Mouse (Mus musculus): ENCODE measurements around the gene Setd6. TPM values are rescaled to one million over a fixed set of nuclear protein-coding genes. Genes with fewer than 3 reads are reported as not detected.

Setd6 gene
- polyA plus RNA-seq, 1 experiment: 13.9 TPM

DNA sequence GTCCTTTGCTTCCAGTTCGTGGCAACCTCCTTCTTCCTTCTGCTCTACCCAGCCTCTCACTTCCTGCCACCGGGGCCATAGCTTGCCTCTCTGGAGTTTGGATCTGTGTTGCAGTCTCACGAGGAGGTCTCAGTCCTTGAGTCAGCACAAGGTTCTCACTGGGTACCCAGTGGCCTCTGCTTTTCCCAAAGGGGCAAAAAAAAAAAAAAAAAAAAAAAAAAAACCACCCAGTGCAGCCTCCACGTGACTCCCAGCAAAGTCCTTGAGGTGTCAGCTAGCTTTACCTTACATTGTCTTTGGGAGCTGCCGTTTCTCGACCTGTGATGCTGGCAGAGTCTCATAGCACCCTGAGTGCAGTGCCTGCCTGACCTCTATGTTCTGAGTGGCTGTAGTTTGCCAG, 17.5 kb upstream of the Setd6 start:
- TF ChIP-seq MAX (IDR thresholded peaks at IDR 0.05; ENCODE audit: low read depth): no peak
- no peak for TF ChIP-seq SRF (IDR thresholded peaks at IDR 0.05; ENCODE audit: control insufficient read depth, insufficient read length, low read depth)
- no peak for TF ChIP-seq MYOG (IDR thresholded peaks at IDR 0.05; ENCODE audit: control insufficient read depth in 1 of 3, insufficient read depth in 1 of 3, insufficient read length in 2 of 3, low read depth in 2 of 3)
- TF ChIP-seq TCF12 (IDR thresholded peaks at IDR 0.05; ENCODE audit: insufficient read depth, poor library complexity, severe bottlenecking): no peak
- no peak for TF ChIP-seq USF1 (IDR thresholded peaks at IDR 0.05; ENCODE audit: low read depth)
- TF ChIP-seq REST (IDR thresholded peaks at IDR 0.05; ENCODE audit: insufficient read depth, insufficient read length): no peak
- TF ChIP-seq POLR2A (IDR thresholded peaks at IDR 0.05; ENCODE audit: insufficient read length, low read depth): no peak
- no peak for TF ChIP-seq CEBPB (IDR thresholded peaks at IDR 0.05; ENCODE audit: insufficient read depth, poor library complexity, severe bottlenecking)
- TF ChIP-seq POLR2AphosphoS2 (IDR thresholded peaks at IDR 0.05; ENCODE audit: insufficient read length, low read depth): no peak
- TF ChIP-seq E2F4 (IDR thresholded peaks at IDR 0.05; ENCODE audit: insufficient read depth): no peak
- TF ChIP-seq TCF3 (IDR thresholded peaks at IDR 0.05; ENCODE audit: insufficient read length, low read depth): no peak
- no peak for TF ChIP-seq MYOD1 (IDR thresholded peaks at IDR 0.05; ENCODE audit: control insufficient read depth in 1 of 3, insufficient read length in 2 of 3, low read depth in 2 of 3)
- no peaks in the 10 kb centered on the region for H3K79me2 ChIP-seq (ENCODE audit: control insufficient read depth, insufficient read depth)
- no peak overlapping the region for H3K4me3 ChIP-seq
- H3K36me3 ChIP-seq (ENCODE audit: control insufficient read depth, insufficient read depth): no peaks in the 10 kb centered on the region
- no peak overlapping the region for H3ac ChIP-seq (ENCODE audit: control insufficient read depth, insufficient read length)
- H3K4me2 ChIP-seq (ENCODE audit: low read depth): no peak overlapping the region
- H3K27me3 ChIP-seq (ENCODE audit: control insufficient read depth, insufficient read depth, insufficient read length): no peaks in the 10 kb centered on the region

DNA sequence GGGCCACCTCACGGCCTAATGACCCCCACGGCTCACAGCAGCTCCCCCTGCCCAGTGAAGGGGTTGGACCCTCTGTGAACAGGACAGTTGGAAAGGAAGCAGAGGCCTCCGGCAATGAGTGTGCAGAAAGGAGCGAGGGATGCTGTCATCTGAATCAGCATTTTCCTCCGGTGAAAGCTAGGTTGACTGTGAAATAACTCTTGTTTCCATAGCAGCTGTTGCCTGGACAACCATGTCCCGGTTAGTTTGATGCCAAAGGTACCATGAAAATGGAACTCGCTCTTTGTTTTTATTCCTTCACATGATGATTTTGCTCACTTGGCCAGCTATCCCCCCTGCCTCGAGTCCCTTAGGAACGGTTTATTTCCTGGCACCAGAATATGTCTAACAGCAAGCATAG, 15.4 kb upstream of the Setd6 start:
- H3K4me3 ChIP-seq: no peak overlapping the region
- TF ChIP-seq CEBPB (IDR thresholded peaks at IDR 0.05; ENCODE audit: insufficient read depth, poor library complexity, severe bottlenecking): no peak
- no peak for TF ChIP-seq USF1 (IDR thresholded peaks at IDR 0.05; ENCODE audit: low read depth)
- TF ChIP-seq SRF (IDR thresholded peaks at IDR 0.05; ENCODE audit: control insufficient read depth, insufficient read length, low read depth): no peak
- no peak for TF ChIP-seq REST (IDR thresholded peaks at IDR 0.05; ENCODE audit: insufficient read depth, insufficient read length)
- no peak for TF ChIP-seq TCF3 (IDR thresholded peaks at IDR 0.05; ENCODE audit: insufficient read length, low read depth)
- TF ChIP-seq MYOG (IDR thresholded peaks at IDR 0.05; ENCODE audit: control insufficient read depth in 1 of 3, insufficient read depth in 1 of 3, insufficient read length in 2 of 3, low read depth in 2 of 3): no peak
- TF ChIP-seq POLR2A (IDR thresholded peaks at IDR 0.05; ENCODE audit: insufficient read length, low read depth): no peak
- TF ChIP-seq E2F4 (IDR thresholded peaks at IDR 0.05; ENCODE audit: insufficient read depth): no peak
- TF ChIP-seq POLR2AphosphoS2 (IDR thresholded peaks at IDR 0.05; ENCODE audit: insufficient read length, low read depth): no peak
- no peak for TF ChIP-seq MYOD1 (IDR thresholded peaks at IDR 0.05; ENCODE audit: control insufficient read depth in 1 of 3, insufficient read length in 2 of 3, low read depth in 2 of 3)
- TF ChIP-seq MAX (IDR thresholded peaks at IDR 0.05; ENCODE audit: low read depth): no peak
- no peak for TF ChIP-seq TCF12 (IDR thresholded peaks at IDR 0.05; ENCODE audit: insufficient read depth, poor library complexity, severe bottlenecking)
- H3K4me2 ChIP-seq (ENCODE audit: low read depth): no peak overlapping the region
- no peaks in the 10 kb centered on the region for H3K79me2 ChIP-seq (ENCODE audit: control insufficient read depth, insufficient read depth)
- no peaks in the 10 kb centered on the region for H3K36me3 ChIP-seq (ENCODE audit: control insufficient read depth, insufficient read depth)
- H3ac ChIP-seq (ENCODE audit: control insufficient read depth, insufficient read length): no peak overlapping the region
- no peaks in the 10 kb centered on the region for H3K27me3 ChIP-seq (ENCODE audit: control insufficient read depth, insufficient read depth, insufficient read length)

DNA sequence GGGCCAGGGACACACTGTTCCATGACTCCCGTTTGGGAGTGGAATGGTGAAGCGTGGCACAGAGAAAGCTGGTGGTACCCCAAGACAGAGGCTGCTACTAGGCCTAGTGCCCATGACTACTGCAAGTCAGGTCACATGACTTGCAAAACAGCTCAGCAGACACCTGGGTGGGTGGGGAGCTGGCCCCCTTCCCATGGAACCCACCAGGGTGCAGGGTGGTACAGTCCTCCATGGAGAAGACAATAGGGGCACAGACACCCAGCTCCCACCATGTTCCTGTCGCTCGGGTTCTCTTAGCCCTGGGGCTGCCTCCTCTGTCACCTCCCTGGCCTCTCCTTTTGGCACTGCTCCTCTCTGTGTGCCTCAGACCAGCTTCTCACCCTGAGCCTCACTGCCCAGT, 13.9 kb upstream of the Setd6 start:
- TF ChIP-seq TCF12 (IDR thresholded peaks at IDR 0.05; ENCODE audit: insufficient read depth, poor library complexity, severe bottlenecking): no peak
- no peak for TF ChIP-seq SRF (IDR thresholded peaks at IDR 0.05; ENCODE audit: control insufficient read depth, insufficient read length, low read depth)
- TF ChIP-seq CEBPB (IDR thresholded peaks at IDR 0.05; ENCODE audit: insufficient read depth, poor library complexity, severe bottlenecking): no peak
- Histone ChIP-seq H3K4me2 (ENCODE audit: low read depth) (no peak overlapping the region), H3ac (ENCODE audit: control insufficient read depth, insufficient read length) (no peak overlapping the region), H3K27me3 (ENCODE audit: control insufficient read depth, insufficient read depth, insufficient read length) (no peaks in the 10 kb centered on the region), H3K36me3 (ENCODE audit: control insufficient read depth, insufficient read depth) (no peaks in the 10 kb centered on the region), H3K79me2 (ENCODE audit: control insufficient read depth, insufficient read depth) (no peaks in the 10 kb centered on the region), H3K4me3 (peak overlapping the region; percentile 29)

DNA sequence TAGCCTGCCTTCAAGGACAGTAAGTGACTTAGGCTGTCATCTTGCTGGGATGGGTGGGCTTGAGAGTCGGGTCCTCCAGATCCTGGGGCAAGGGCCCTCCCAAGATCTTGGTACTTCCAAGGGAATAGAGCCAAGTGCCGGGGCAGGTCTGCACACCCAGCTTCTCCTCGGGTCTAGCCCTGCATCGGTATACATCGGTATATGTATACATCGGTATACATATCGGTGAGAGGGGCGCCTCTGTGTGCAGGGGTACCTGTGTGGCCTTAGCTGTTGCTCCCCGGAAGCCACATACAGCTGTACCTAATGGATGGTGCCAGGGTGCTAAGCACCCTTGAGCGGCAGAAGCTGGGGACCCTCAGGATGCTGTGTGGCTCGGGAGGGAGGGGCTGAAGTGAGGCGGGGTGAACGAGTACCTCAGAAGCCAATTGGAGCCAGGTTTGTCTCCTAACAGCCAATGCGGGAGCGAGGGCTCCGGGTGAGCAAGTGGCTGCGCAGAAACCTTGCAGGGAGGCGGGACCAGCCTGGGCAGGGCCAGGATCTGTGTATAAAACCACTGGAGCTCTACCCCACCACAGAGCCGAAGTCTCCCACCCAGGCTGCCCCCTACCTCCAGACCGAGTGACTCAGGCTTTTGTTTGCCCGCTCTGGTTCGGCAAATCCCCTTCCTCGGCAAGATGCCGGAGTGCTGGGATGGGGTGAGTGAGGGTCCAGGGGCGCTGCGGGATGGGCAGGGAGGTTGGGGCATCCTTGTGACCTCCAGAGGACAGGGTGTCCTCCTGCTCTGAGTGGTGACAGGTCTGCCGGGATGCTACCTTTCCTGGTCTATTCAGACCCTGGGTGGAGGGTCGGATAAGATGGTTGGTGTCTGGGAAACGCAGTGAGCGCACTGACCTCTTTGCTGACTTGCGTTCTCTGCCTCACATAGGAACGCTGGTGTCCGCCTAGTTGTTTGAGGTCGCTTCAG, 12.9 kb upstream of the Setd6 start:
- Histone ChIP-seq H3K4me2 (ENCODE audit: low read depth) (peak overlapping the region; percentile 71), H3K4me3 (peak overlapping the region; percentile 29), H3K79me2 (ENCODE audit: control insufficient read depth, insufficient read depth) (no peaks in the 10 kb centered on the region), H3K36me3 (ENCODE audit: control insufficient read depth, insufficient read depth) (no peaks in the 10 kb centered on the region), H3K27me3 (ENCODE audit: control insufficient read depth, insufficient read depth, insufficient read length) (no peaks in the 10 kb centered on the region), H3ac (ENCODE audit: control insufficient read depth, insufficient read length) (no peak overlapping the region)
- TF ChIP-seq CEBPB (IDR thresholded peaks at IDR 0.05; ENCODE audit: insufficient read depth, poor library complexity, severe bottlenecking) (no peak), SRF (IDR thresholded peaks at IDR 0.05; ENCODE audit: control insufficient read depth, insufficient read length, low read depth) (no peak), MYOD1 (IDR thresholded peaks at IDR 0.05; ENCODE audit: control insufficient read depth in 1 of 3, insufficient read length in 2 of 3, low read depth in 2 of 3) (no peak), E2F4 (IDR thresholded peaks at IDR 0.05; ENCODE audit: insufficient read depth) (no peak), TCF3 (IDR thresholded peaks at IDR 0.05; ENCODE audit: insufficient read length, low read depth) (no peak), REST (IDR thresholded peaks at IDR 0.05; ENCODE audit: insufficient read depth, insufficient read length) (no peak), MYOG (IDR thresholded peaks at IDR 0.05; ENCODE audit: control insufficient read depth in 1 of 3, insufficient read depth in 1 of 3, insufficient read length in 2 of 3, low read depth in 2 of 3) (no peak), MAX (IDR thresholded peaks at IDR 0.05; ENCODE audit: low read depth) (no peak), POLR2AphosphoS2 (IDR thresholded peaks at IDR 0.05; ENCODE audit: insufficient read length, low read depth) (no peak), USF1 (IDR thresholded peaks at IDR 0.05; ENCODE audit: low read depth) (no peak), TCF12 (IDR thresholded peaks at IDR 0.05; ENCODE audit: insufficient read depth, poor library complexity, severe bottlenecking) (no peak), POLR2A (IDR thresholded peaks at IDR 0.05; ENCODE audit: insufficient read length, low read depth) (no peak)

Data from myocyte (in vitro differentiated cells).